Mouse (Mus musculus) CH12.LX (cell line): ENCODE measurements around the gene Pygm. TPM values are rescaled to one million over a fixed set of nuclear protein-coding genes. Genes with fewer than 3 reads are reported as not detected.

Experiments used
- DNase-seq: peaks from one replicate; pipeline ENCODE4 v3.0.0-alpha.2; 2013; ENCODE audit errors: extremely low read depth
- H3K27ac ChIP-seq: 2 replicates; pipeline ENCODE4 v1.5.1; 2012; ENCODE audit warnings: low read depth, mild to moderate bottlenecking, control low read depth, moderate library complexity; ENCODE audit not compliant: insufficient read depth
- H3K27me3 ChIP-seq: replicated peaks from 2 replicates; pipeline ENCODE3; 2012; ENCODE audit warnings: inconsistent platforms
- H3K36me3 ChIP-seq, 2 experiments: replicated peaks in 1 of 2; 2 replicates each; pipeline versions ENCODE3 to v1.6.1; 2012; ENCODE audit warnings: inconsistent platforms in 1 of 2, low read length in 1 of 2, mild to moderate bottlenecking in 1 of 2, mixed read lengths in 1 of 2, moderate library complexity in 1 of 2; ENCODE audit not compliant: control insufficient read depth in 1 of 2, insufficient read depth in 1 of 2
- H3K4me1 ChIP-seq, 2 experiments: 2 replicates each; pipeline ENCODE4 v1.6.1; 2012; ENCODE audit warnings: inconsistent platforms in 1 of 2, moderate library complexity in 1 of 2; ENCODE audit not compliant: insufficient read depth in 2 of 2, control insufficient read depth in 1 of 2
- H3K4me2 ChIP-seq: 2 replicates; pipeline ENCODE4 v1.6.1; 2012; ENCODE audit warnings: low read depth, mild to moderate bottlenecking, control low read depth; ENCODE audit not compliant: poor library complexity, insufficient read depth, severe bottlenecking
- H3K4me3 ChIP-seq, 3 experiments: fragments of 150-350 bp in 1 of 3; sonication (generic) in 1 of 3; replicated peaks in 1 of 3; 2 replicates each; pipeline versions ENCODE3 to v1.5.1; 2011 to 2012; ENCODE audit warnings: low read depth in 2 of 3, low read length in 2 of 3, mild to moderate bottlenecking in 2 of 3, moderate library complexity in 2 of 3, control low read depth in 1 of 3, improper control_type of control experiment in 1 of 3, inconsistent platforms in 1 of 3, mixed read lengths in 1 of 3; ENCODE audit not compliant: poor library complexity in 1 of 3
- H3K79me2 ChIP-seq: replicated peaks from 2 replicates; pipeline ENCODE4 v1.6.1; 2012; ENCODE audit warnings: mild to moderate bottlenecking, moderate library complexity; ENCODE audit not compliant: control insufficient read depth, poor library complexity, insufficient read depth, severe bottlenecking; ENCODE audit errors: extremely low read depth
- H3K9ac ChIP-seq: 2 replicates; pipeline ENCODE4 v1.6.1; 2012; ENCODE audit warnings: low read depth, mild to moderate bottlenecking, control low read depth, moderate library complexity; ENCODE audit not compliant: insufficient read depth
- H3K9me3 ChIP-seq: replicated peaks from 2 replicates; pipeline ENCODE3; 2012; ENCODE audit warnings: low read length, inconsistent platforms, mixed read lengths
- BHLHE40 ChIP-seq: IDR thresholded peaks from 2 replicates; pipeline ENCODE4 v1.6.1; 2011; ENCODE audit warnings: mild to moderate bottlenecking, low read depth, low read length, improper control_type of control experiment
- CHD2 ChIP-seq: IDR thresholded peaks from 2 replicates; pipeline ENCODE4 v1.6.1; 2011; ENCODE audit warnings: low read length, improper control_type of control experiment
- CTCF ChIP-seq, 2 experiments: IDR thresholded peaks in 1 of 2; conservative IDR thresholded peaks in 1 of 2; 2 replicates each; pipeline ENCODE4 v1.5.1; 2011 to 2012; ENCODE audit warnings: low read depth in 2 of 2, low read length in 2 of 2, improper control_type of control experiment in 1 of 2, inconsistent platforms in 1 of 2, mild to moderate bottlenecking in 1 of 2, moderate library complexity in 1 of 2
- E2F4 ChIP-seq: IDR thresholded peaks from 2 replicates; pipeline ENCODE4 v1.6.1; 2011; ENCODE audit warnings: low read depth, low read length, improper control_type of control experiment; ENCODE audit not compliant: insufficient replicate concordance
- ELF1 ChIP-seq: IDR thresholded peaks from 2 replicates; pipeline ENCODE4 v1.6.1; 2014; ENCODE audit warnings: low read depth, mild to moderate bottlenecking, inconsistent platforms, low read length, improper control_type of control experiment
- EP300 ChIP-seq: IDR thresholded peaks from 2 replicates; pipeline ENCODE4 v1.6.1; 2011; ENCODE audit warnings: low read length, improper control_type of control experiment
- ETS1 ChIP-seq: conservative IDR thresholded peaks from 2 replicates; pipeline ENCODE4 v1.6.1; 2012; ENCODE audit warnings: low read depth, mild to moderate bottlenecking, inconsistent platforms, low read length, improper control_type of control experiment, moderate library complexity
- HCFC1 ChIP-seq: IDR thresholded peaks from 2 replicates; pipeline ENCODE4 v1.6.1; 2012; ENCODE audit warnings: low read depth, mild to moderate bottlenecking, inconsistent platforms, low read length, improper control_type of control experiment
- IRF4 ChIP-seq: IDR thresholded peaks from 2 replicates; pipeline ENCODE4 v1.6.1; 2014; ENCODE audit warnings: low read depth, mild to moderate bottlenecking, inconsistent platforms, low read length, improper control_type of control experiment
- JUN ChIP-seq: IDR thresholded peaks from 2 replicates; pipeline ENCODE4 v1.6.1; 2011; ENCODE audit warnings: low read depth, mild to moderate bottlenecking, low read length, improper control_type of control experiment, moderate library complexity; ENCODE audit not compliant: insufficient read depth
- MAX ChIP-seq: IDR thresholded peaks from 2 replicates; pipeline ENCODE4 v1.6.1; 2011; ENCODE audit warnings: low read length, improper control_type of control experiment
- MAZ ChIP-seq: IDR thresholded peaks from 2 replicates; pipeline ENCODE4 v1.6.1; 2012; ENCODE audit warnings: low read depth, mild to moderate bottlenecking, inconsistent platforms, low read length, improper control_type of control experiment, moderate library complexity
- MXI1 ChIP-seq: IDR thresholded peaks from 2 replicates; pipeline ENCODE4 v1.6.1; 2011; ENCODE audit warnings: mild to moderate bottlenecking, low read depth, low read length, improper control_type of control experiment
- NELFE ChIP-seq: IDR thresholded peaks from 2 replicates; pipeline ENCODE4 v1.6.1; 2011; ENCODE audit warnings: low read depth, low read length, improper control_type of control experiment
- NRF1 ChIP-seq: IDR thresholded peaks from 2 replicates; pipeline ENCODE4 v1.6.1; 2014; ENCODE audit warnings: low read depth, mild to moderate bottlenecking, inconsistent platforms, low read length, improper control_type of control experiment, moderate library complexity
- PAX5 ChIP-seq: IDR thresholded peaks from 2 replicates; pipeline ENCODE4 v1.6.1; 2012; ENCODE audit warnings: low read length, inconsistent platforms, mixed read lengths
- POLR2AphosphoS2 ChIP-seq: IDR thresholded peaks from 2 replicates; pipeline ENCODE4 v1.6.1; 2011; ENCODE audit warnings: low read depth, low read length, improper control_type of control experiment
- RAD21 ChIP-seq: IDR thresholded peaks from 2 replicates; pipeline ENCODE4 v1.6.1; 2011; ENCODE audit warnings: low read depth, mild to moderate bottlenecking, low read length, improper control_type of control experiment, moderate library complexity
- SIN3A ChIP-seq: IDR thresholded peaks from 2 replicates; pipeline ENCODE4 v1.6.1; 2012; ENCODE audit warnings: low read length, improper control_type of control experiment, inconsistent platforms
- SMC3 ChIP-seq: IDR thresholded peaks from 2 replicates; pipeline ENCODE4 v1.6.1; 2011; ENCODE audit warnings: low read depth, low read length, improper control_type of control experiment
- TBP ChIP-seq: conservative IDR thresholded peaks from 2 replicates; pipeline ENCODE4 v1.6.1; 2011; ENCODE audit warnings: low read depth, low read length, improper control_type of control experiment
- TCF12 ChIP-seq: IDR thresholded peaks from 2 replicates; pipeline ENCODE4 v1.6.1; 2014; ENCODE audit warnings: low read depth, mild to moderate bottlenecking, inconsistent platforms, low read length, improper control_type of control experiment
- UBTF ChIP-seq: IDR thresholded peaks from 2 replicates; pipeline ENCODE4 v1.6.1; 2012; ENCODE audit warnings: low read depth, mild to moderate bottlenecking, inconsistent platforms, low read length, improper control_type of control experiment, moderate library complexity
- USF1 ChIP-seq: IDR thresholded peaks from 2 replicates; pipeline ENCODE4 v1.6.1; 2014; ENCODE audit warnings: low read depth, mild to moderate bottlenecking, inconsistent platforms, low read length, improper control_type of control experiment
- USF2 ChIP-seq: conservative IDR thresholded peaks from 2 replicates; pipeline ENCODE4 v1.6.1; 2011; ENCODE audit warnings: low read depth, low read length, improper control_type of control experiment
- ZC3H11A ChIP-seq: IDR thresholded peaks from 2 replicates; pipeline ENCODE4 v1.6.1; 2012; ENCODE audit warnings: low read depth, mild to moderate bottlenecking, inconsistent platforms, low read length, improper control_type of control experiment
- ZKSCAN1 ChIP-seq: IDR thresholded peaks from 2 replicates; pipeline ENCODE4 v1.6.1; 2012; ENCODE audit warnings: low read depth, inconsistent platforms, low read length, improper control_type of control experiment, borderline replicate concordance
- ZMIZ1 ChIP-seq: IDR thresholded peaks from 2 replicates; pipeline ENCODE4 v1.6.1; 2012; ENCODE audit warnings: low read depth, mild to moderate bottlenecking, inconsistent platforms, low read length, improper control_type of control experiment
- ZNF384 ChIP-seq: IDR thresholded peaks from 2 replicates; pipeline ENCODE4 v1.6.1; 2012; ENCODE audit warnings: low read depth, low read length, improper control_type of control experiment, inconsistent platforms
- dilution Hi-C: fragments of 300-500 bp; cut with MboI; formaldehyde crosslinking; loops from 2 replicates; pipeline ENCODE4 v1.14.3; 2020; ENCODE audit warnings: low sequenced_read_pairs; ENCODE audit not compliant: extremely low pct_unique_long_range_greater_than_20kb, extremely low pct_ligation_motif_present
- in situ Hi-C: fragments of 300-500 bp; cut with MboI; formaldehyde crosslinking; loops from 3 replicates; pipeline ENCODE4 v1.14.3; 2019; ENCODE audit warnings: low sequenced_read_pairs, low pct_ligation_motif_present, low pct_unique_long_range_greater_than_20kb, mixed read lengths
- polyA plus RNA-seq: library from polyadenylated mRNA; unstranded; fragments of >175 nt; gene quantifications from 2 replicates; pipeline ENCODE4 v1.2.1, GENCODE M21; 2012; ENCODE audit warnings: low read depth; ENCODE audit not compliant: insufficient read length
- total RNA-seq, 2 experiments: library from RNA; depleted of rRNA; stranded (reverse); fragments of 300-350 nt in 1 of 2; fragments of >200 nt in 1 of 2; gene quantifications; 2 replicates each; pipeline ENCODE4 v1.2.3; 2012 to 2014

Gene Pygm
- total RNA-seq (2012; rRNA removed): 0.47 and 0.63 TPM in 2 replicates
- 0.32 and 0.92 TPM in 2 replicates for total RNA-seq (2014; rRNA removed)
- 1.2 and 2.0 TPM in 2 replicates for polyA plus RNA-seq

GRCm38 (mm10) chr19:6384128-6384527, at the start of gene Pygm:
Gene Pygm, plus strand, starts transcription at chr19:6384399.
- Histone ChIP-seq H3K4me1 (peaks cover 2 to 12% of the 10 kb centered on the region in 2 experiments; a peak in 2 of 4 replicates), H3K36me3 (peaks cover 9 to 36% of the 10 kb centered on the region in 2 experiments), H3K27me3 (no peaks in the 10 kb centered on the region), H3K79me2 (no peaks in the 10 kb centered on the region), H3K27ac (no peak within 1 kb of the TSS), H3K4me3 (no peak within 1 kb of the TSS), H3K9ac (no peak within 1 kb of the TSS), H3K9me3 (no peaks in the 10 kb centered on the region), H3K4me2 (no peak within 1 kb of the TSS)
- TF ChIP-seq POLR2AphosphoS2 (no peak), SIN3A (no peak), IRF4 (no peak), HCFC1 (no peak), RAD21 (no peak), BHLHE40 (no peak), CTCF (conservative IDR thresholded peaks at IDR 0.05 in 1 of 2, IDR thresholded peaks at IDR 0.05 in 1 of 2; ENCODE audit: low read depth in 2 of 2, low read length in 2 of 2) (no peak), ETS1 (no peak), SMC3 (no peak), ZNF384 (no peak)
- dilution Hi-C loops: no loop called here
- in situ Hi-C loops: no loop called here
- DNase-seq: no peak

GRCm38 (mm10) chr19:6334673-6335457, 49.3 kb upstream of the Pygm start, which contains the start of gene Men1:
Gene Men1, plus strand, starts transcription at chr19:6334979.
- in situ Hi-C loops (no loop called here), dilution Hi-C loops (no loop called here)
- Histone ChIP-seq H3K36me3 (peaks cover 27 to 32% of the 10 kb centered on the region in 2 experiments), H3K4me2 (peak within 1 kb of the TSS; percentile 85), H3K4me3 (peak within 1 kb of the TSS; percentile 78 to 87 (median 79)), H3K79me2 (peaks cover 22% of the 10 kb centered on the region), H3K4me1 (peaks cover 35 to 68% of the 10 kb centered on the region in 2 experiments), H3K9ac (peak within 1 kb of the TSS; percentile 76), H3K9me3 (no peaks in the 10 kb centered on the region), H3K27ac (peak within 1 kb of the TSS; percentile 40; the same call in 1 of the 2 replicates), H3K27me3 (no peaks in the 10 kb centered on the region)
- peak; percentile 96 for DNase-seq
- TF ChIP-seq ZKSCAN1: no peak
- TF ChIP-seq E2F4: peak; percentile 84; the same call in 1 of the 2 replicates
- peak; percentile 59 for TF ChIP-seq NRF1
- TF ChIP-seq MAX: no peak
- TF ChIP-seq USF1: no peak
- peak; percentile 79; the same call in 1 of the 2 replicates for TF ChIP-seq MAZ
- TF ChIP-seq TBP: peak; percentile 78; the same call in 1 of the 2 replicates
- peak; percentile 68 for TF ChIP-seq NELFE
- peak; percentile 73 for TF ChIP-seq ELF1
- no peak for TF ChIP-seq EP300
- peak; percentile 43; the same call in 1 of the 2 replicates for TF ChIP-seq CHD2
- no peak for TF ChIP-seq ZNF384
- no peak for TF ChIP-seq USF2
- TF ChIP-seq SMC3: no peak
- TF ChIP-seq UBTF: no peak
- no peak for TF ChIP-seq ZC3H11A
- TF ChIP-seq PAX5: no peak
- peak; percentile 84 for TF ChIP-seq ZMIZ1
- 0 out of 2 replicates have a peak, but pooled peaks have one; percentile 66 for TF ChIP-seq MXI1
- no peak; the same call in none of the 2 replicates for TF ChIP-seq RAD21
- TF ChIP-seq JUN: no peak
- TF ChIP-seq ETS1: no peak
- TF ChIP-seq CTCF (conservative IDR thresholded peaks at IDR 0.05 in 1 of 2, IDR thresholded peaks at IDR 0.05 in 1 of 2; ENCODE audit: low read depth in 2 of 2, low read length in 2 of 2): peak in 1 of 2 experiments; percentile 38; a peak in 2 of 4 replicates
- peak; percentile 56; the same call in 1 of the 2 replicates for TF ChIP-seq TCF12
- 0 out of 2 replicates have a peak, but pooled peaks have one; percentile 72 for TF ChIP-seq SIN3A
